Mouse (Mus musculus) left cerebral cortex, postnatal 4 days (tissue): ENCODE measurements at regions not wholly inside any gene's neighbourhood (a gene's known extent, or its start where the extent isn't known, plus 50 kb on each side); places are given as distances from the start of the nearest gene placed in this dataset.
A peak's percentile ranks its signal among the peaks of the same experiment; 100 is the strongest.
"Not testable (repeated sequence)": the region's sequence is repeated elsewhere in the genome, so short reads cannot be mapped to it uniquely, and the experiment has no call there.

Source experiments
- DNase-seq: peaks from one replicate; pipeline ENCODE4 v3.0.0-alpha.2; 2022
- intact Hi-C: fragments of 180-260 bp; cut with DNase I; formaldehyde crosslinking; loops from one replicate; pipeline ENCODE4 v1.15.1; 2025

- DNase-seq, result peak; percentile 12
- intact Hi-C loops, result no loop called here
Measured at GRCm38 (mm10) chr3:111194541-111194940, 943.7 kb upstream of the Prmt6 start.

- DNase-seq, result no peak
Measured at GRCm38 (mm10) chr3:111166698-111167097, 915.9 kb upstream of the Prmt6 start.

GRCm38 (mm10) chr3:111141196-111141595, 890.4 kb upstream of the Prmt6 start:
- DNase-seq, intact Hi-C loops: not testable (repeated sequence)

More at GRCm38 (mm10) chr3:111166698-111167097, 915.9 kb upstream of the Prmt6 start:
- intact Hi-C loops, result no loop called here

- no peak for DNase-seq
- intact Hi-C loops, result no loop called here
Measured at GRCm38 (mm10) chr3:111108982-111109381, 858.2 kb upstream of the Prmt6 start.

GRCm38 (mm10) chr3:111102646-111103045, 851.8 kb upstream of the Prmt6 start:
- DNase-seq, result no peak
- intact Hi-C loops, result no loop called here

DNA sequence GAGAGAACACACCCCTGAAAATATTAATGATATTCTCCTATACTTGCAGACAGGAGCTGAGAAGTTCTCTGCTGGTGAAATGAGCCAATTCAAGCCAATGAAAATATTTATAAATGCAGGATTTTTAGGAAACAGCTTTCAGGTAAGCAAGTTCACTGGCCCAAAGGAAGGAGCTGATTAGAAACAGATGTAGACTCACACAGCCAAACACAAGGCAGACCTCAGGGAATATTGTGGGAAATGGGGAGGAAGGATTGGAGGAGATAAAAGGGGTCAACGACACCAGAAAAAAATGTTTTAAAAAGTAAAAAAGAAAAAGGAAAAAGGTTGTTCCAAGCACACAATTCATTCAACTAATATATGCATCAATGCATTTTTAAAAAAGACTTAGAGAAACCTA, 823.5 kb upstream of the Prmt6 start:
- intact Hi-C loops, result no loop called here

DNA sequence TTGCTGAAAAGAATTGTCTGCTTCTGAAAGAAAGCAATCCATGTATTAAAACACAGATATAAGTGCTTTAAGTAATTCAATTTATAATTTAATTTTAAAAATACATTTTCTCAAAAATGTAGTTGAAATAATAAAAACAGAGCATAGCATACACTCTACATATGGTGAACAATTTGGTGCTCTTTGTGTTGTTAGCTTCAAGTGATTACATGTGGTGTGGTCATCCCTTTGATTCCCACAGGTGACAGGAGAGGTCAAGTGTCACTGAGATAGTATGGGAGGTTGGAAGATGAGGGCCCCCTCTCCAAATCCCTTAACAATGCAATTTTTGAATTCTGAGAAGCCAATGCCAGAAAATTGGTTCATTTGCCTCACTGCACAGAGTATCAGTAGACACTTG, 819.5 kb upstream of the Prmt6 start:
- DNase-seq, result no peak
- intact Hi-C loops, result no loop called here

More for the DNA sequence above, 823.5 kb upstream of the Prmt6 start:
- DNase-seq, result no peak

- intact Hi-C loops, result loop anchor here (5.0 kb wide), 3 partner anchors 818 to 1543 kb away; partner anchors contain the start of genes Ntng1 and Prmt6
- DNase-seq, result no peak
Measured at GRCm38 (mm10) chr3:111069843-111070242, 819.0 kb upstream of the Prmt6 start.

GRCm38 (mm10) chr3:111069156-111069555, 818.4 kb upstream of the Prmt6 start:
- intact Hi-C loops, result loop anchor here (5.0 kb wide), 3 partner anchors 817 to 1542 kb away; partner anchors contain the start of genes Ntng1 and Prmt6
- DNase-seq, result peak; percentile 57

GRCm38 (mm10) chr3:111049638-111050037, 798.8 kb upstream of the Prmt6 start:
- intact Hi-C loops, result no loop called here
- DNase-seq, result no peak
